Mouse (Mus musculus): ENCODE data around the gene Pik3r2. TPM values are rescaled to one million over a fixed set of nuclear protein-coding genes. Genes with fewer than 3 reads are reported as not detected.

Gene Pik3r2
- polyA plus RNA-seq, 2 experiments from 2014 or later, result 4.3 to 4.5 TPM

- no peak for ATAC-seq
Measured at GRCm38 (mm10) chr8:70801156-70801555, 24.6 kb upstream of the Pik3r2 start.

GRCm38 (mm10) chr8:70800648-70801047, 24.1 kb upstream of the Pik3r2 start:
- ATAC-seq, result no peak

GRCm38 (mm10) chr8:70798281-70798680, 21.8 kb upstream of the Pik3r2 start:
- no peak for ATAC-seq

DNA sequence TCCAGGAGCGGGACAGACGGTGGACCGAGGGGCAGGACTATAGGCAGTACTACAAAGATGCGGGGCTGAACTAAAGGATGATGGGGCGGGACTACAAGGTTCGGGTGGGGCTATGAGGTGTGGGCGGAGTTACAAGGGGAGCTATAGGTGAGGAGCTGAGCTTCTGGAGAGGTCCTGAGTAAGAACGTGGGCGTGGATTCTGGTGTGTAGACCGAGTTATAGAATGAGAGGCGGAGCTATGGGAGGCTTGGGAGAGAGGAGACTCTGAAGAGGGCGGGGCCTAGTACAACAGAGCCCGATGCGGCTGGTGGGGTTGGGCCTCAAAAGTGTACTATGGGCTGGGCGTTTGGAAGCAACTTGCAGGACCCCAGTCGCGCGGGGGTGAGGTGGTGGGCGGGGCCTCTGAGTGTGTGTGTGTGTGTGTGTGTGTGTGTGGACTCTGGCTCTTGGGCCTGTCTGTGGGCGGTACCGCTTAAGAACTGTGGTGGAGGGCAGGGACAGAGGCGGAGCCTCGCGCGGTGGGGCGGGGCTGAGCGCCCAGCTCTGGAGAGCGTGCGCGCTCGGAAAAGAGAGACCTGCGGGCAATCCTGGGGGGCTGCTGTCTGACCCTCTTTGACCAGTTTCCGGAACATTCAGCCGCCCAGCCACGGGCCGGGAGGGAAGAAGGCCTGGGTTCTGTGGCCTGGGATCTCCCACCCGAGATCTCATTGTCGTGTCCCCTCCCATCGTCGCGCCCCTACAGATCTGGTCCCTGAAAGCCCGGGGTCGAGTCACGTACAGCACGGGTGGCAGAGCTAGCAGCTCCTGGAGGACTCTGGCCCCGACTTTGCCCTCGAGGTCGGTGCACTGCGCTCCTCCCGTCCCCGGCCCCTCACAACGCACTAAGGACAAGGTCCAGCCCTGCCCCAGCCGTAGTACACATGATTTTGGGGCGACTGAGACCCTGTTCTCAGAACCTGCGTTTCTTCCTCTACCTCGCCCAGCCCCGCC, 20.9 kb upstream of the Pik3r2 start:
- ATAC-seq, result peak; percentile 53

GRCm38 (mm10) chr8:70796403-70797080, 20.0 kb upstream of the Pik3r2 start:
- ATAC-seq, result no peak

GRCm38 (mm10) chr8:70795370-70795769, 18.9 kb upstream of the Pik3r2 start:
- ATAC-seq, result no peak

GRCm38 (mm10) chr8:70794215-70794614, 17.7 kb upstream of the Pik3r2 start:
- ATAC-seq, result no peak

DNA sequence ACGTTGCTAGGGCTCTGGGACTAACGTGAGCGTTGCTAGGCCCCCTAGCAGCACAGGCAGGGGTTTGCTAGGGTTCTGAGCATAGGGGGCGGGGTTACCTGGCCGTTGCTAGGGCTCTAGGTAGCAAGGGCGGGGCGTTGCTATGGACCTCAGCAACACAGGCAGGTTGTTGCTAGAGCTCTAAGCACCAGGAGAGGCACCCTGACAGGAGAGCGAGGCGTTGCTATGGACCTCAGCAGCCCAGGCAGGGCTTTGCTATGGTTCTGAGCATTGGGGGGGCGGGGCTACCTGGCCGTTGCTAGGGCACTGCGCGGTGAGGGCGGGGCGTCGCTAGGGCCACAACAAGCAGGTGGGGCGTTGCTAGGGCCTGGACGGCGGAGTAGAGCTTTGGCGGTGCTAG, 16.2 kb upstream of the Pik3r2 start:
- ATAC-seq, result peak; percentile 45

GRCm38 (mm10) chr8:70791975-70792691, 15.6 kb upstream of the Pik3r2 start:
- ATAC-seq, result peak; percentile 80

- ATAC-seq, result peak; percentile 71
Measured at GRCm38 (mm10) chr8:70791294-70791701, 14.8 kb upstream of the Pik3r2 start.

GRCm38 (mm10) chr8:70790846-70791245, 14.3 kb upstream of the Pik3r2 start:
- no peak for ATAC-seq

DNA sequence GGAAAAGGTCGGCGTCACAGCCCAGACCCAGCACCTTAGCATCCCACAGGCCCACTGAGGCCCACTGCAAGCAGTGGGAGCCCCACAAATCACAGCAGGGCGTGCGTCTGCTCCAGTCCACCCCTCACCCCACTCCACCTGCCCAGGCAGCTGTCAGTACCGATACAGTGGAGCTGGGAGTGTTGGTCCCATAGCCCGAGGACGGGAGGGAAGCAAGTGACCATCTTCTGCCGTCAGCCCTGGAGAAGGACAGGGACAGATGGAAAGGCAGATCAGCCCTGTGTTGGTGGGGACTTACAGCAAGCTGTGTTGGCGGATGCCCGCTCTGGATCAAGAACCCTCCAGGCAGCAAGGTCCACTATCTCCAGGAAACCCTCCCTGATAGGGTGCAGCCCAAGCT, 12.5 kb upstream of the Pik3r2 start:
- ATAC-seq, result no peak

DNA sequence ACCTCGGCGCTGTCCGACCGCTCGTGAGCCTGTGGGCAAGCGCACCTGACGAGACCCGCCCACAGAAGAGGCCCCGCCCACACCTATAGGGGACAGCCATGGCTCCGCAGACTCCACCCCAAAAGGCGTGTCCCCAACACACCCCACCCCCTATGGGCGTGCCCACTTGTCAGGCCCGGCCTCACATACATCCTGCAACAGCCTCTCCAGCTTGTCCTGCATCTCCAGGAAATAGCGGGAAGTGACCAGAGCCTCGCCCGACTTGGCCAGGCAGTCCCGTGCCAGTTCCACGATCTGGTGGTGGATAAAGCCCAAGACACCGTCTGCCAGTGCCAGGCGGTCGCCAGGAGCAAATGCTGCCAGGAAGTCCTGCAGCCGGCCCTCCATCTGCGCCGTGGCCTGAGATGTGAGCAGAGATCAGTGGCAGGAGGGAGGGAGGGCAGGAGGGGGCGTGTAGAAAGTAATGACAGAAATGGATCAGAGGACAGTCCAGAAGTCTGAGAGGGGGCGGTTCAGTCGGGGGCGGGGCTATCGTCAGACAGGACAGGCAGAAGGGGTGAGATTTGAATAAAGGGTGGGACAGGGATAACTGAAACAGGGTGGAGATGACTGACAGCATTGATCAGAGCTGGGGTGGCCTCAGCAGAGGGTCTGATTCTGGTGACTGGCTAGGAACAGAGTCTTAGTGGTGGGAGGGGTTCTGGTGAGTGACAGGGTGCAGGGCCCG, 11.6 kb upstream of the Pik3r2 start:
- ATAC-seq, result no peak

DNA sequence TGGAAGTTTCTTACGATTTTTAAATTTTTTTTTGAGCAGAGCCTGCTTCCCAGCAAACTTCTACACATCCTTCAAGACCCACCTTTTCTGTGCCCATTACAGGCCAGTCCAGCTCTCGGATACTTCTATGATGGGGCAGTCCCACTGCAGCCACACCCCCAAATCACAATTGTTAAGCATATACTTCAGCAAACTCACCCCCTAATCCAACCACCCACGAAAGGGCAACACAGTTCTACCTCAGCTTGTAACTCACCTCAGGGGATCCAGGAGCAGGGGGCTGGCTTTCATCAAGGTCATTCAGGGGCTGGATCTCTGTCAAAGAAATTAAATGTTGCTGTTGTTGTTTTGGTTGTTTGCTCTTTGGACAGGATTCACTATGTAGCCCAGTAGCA, 10.5 kb upstream of the Pik3r2 start:
- ATAC-seq, result no peak

DNA sequence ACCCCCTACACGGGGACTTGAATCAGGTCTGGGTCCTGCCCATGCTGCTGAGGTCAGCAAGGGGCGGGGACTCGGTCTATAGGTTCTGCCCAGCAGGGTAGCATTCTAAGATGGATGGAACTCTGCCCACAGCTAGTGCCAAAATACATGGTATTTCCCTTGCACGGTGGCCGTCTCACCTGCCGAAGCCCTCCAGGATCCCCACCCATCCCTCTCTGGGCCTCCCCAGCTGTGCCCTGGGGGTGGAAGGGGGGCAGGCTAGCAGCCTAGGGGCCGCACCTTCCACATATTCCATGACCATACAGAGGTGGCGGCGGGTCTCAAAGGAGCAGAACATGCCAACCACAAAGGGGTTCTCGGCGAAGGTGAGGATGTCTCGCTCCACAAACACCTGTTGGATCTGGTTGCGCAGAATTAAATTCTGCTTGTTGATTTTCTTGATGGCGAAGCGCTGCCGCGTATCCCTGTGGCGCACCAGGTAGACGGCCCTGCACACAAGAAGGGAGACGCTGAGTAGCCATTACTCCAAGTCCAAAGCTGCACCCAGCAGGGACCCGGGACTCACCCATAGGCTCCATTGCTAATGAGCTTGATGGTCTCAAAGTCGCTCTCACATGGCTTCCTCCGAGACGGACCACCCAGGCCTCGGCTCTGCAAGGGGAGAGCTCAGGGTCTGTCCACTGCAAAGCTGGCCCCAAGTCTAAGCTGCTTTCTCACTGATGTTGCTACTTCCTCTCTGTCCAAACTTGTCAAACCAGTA, 10.0 kb upstream of the Pik3r2 start:
- no peak for ATAC-seq

GRCm38 (mm10) chr8:70780093-70780492, 3.6 kb upstream of the Pik3r2 start:
- no peak for ATAC-seq

GRCm38 (mm10) chr8:70775851-70776495, 540 bp downstream of the Pik3r2 start:
- peak; percentile 5 for ATAC-seq

GRCm38 (mm10) chr8:70775227-70775626, 1.3 kb downstream of the Pik3r2 start:
- no peak for ATAC-seq

GRCm38 (mm10) chr8:70774740-70775139, 1.8 kb downstream of the Pik3r2 start:
- ATAC-seq, result no peak

- no peak for ATAC-seq
Measured at GRCm38 (mm10) chr8:70773833-70774232, 2.7 kb downstream of the Pik3r2 start.

GRCm38 (mm10) chr8:70773410-70773809, 3.1 kb downstream of the Pik3r2 start:
- ATAC-seq, result no peak
